ENCODE assay signal across 8 mouse cellular contexts in the genomic region with DNA sequence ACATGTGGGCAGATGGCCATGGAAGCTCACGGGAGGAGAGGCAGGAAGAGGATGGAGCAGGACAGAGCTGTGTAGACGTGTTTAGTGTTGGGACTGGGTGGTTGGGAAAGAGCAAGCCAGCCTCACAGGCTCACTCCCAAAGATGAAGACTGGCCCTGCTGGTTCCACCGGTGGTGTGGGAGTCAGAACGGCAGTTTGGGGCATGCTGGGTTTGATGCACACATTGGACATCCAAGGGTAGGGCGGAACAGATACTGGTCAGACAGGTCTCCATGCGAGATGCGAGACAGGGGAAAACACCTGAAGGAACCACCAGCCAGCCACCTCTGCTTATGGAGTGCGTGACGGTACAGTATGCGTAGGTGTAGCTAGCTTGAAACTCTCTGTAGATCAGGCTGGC. TPM values are rescaled to one million over a fixed set of nuclear protein-coding genes. Genes with fewer than 3 reads are reported as not detected.
DNase-seq lines count a peak whose midpoint lies in the region; ATAC-seq and TF ChIP-seq lines count a peak whose summit lies in the region.
"Had no signal": no experiment of that assay in that cellular context is flagged by ENCODE, and none has a peak within 500 bp of the region (broad histone marks: within the 10 kb centered on the region; RNA-seq: fewer than 3 reads in every experiment).

No protein-coding gene starts in this region.

- H3K36me3 ChIP-seq in kidney, embryonic 14.5 days (ENCODE audit: control insufficient read depth, insufficient read depth, low read length) = no peaks in the 10 kb centered on the region
- H3K36me3 ChIP-seq in embryonic facial prominence, embryonic 13.5 days = no peaks in the 10 kb centered on the region
- no peaks in the 10 kb centered on the region for H3K36me3 ChIP-seq in hindbrain, embryonic 14.5 days (replicated peaks; ENCODE audit: control insufficient read depth, insufficient read depth)
- H3K36me3 ChIP-seq in midbrain, embryonic 12.5 days = no peaks in the 10 kb centered on the region
- H3K36me3 ChIP-seq in kidney, adult 2 months (ENCODE audit: control insufficient read depth, insufficient read depth, low read length) = no peaks in the 10 kb centered on the region
- H3K36me3 ChIP-seq: forebrain, embryonic 12.5 days had no signal

- peaks cover 22% of the 10 kb centered on the region for H3K4me1 ChIP-seq in kidney, embryonic 14.5 days (ENCODE audit: control insufficient read depth, insufficient read depth, low read length)
- H3K4me1 ChIP-seq in embryonic facial prominence, embryonic 13.5 days = peaks cover 14% of the 10 kb centered on the region
- 0 out of 2 replicates have a peak, but pooled peaks cover 6% of the 10 kb centered on the region for H3K4me1 ChIP-seq in hindbrain, embryonic 14.5 days (replicated peaks; ENCODE audit: control insufficient read depth, insufficient read depth, low read length)
- peaks cover 23% of the 10 kb centered on the region; the same call in 1 of the 2 replicates for H3K4me1 ChIP-seq in midbrain, embryonic 12.5 days
- H3K4me1 ChIP-seq in kidney, adult 2 months (ENCODE audit: control insufficient read depth, insufficient read depth, low read length) = peaks cover 19% of the 10 kb centered on the region

- DNase-seq in kidney, postnatal 4 days = no peak
- no peak for DNase-seq in hindbrain, embryonic 14.5 days (ENCODE audit: low spot score)
- no peak for DNase-seq in layer of hippocampus, adult 2 months (ENCODE audit: low spot score in 2 of 2)
- no peak for DNase-seq in kidney, adult 2 months

- ATAC-seq in kidney, embryonic 14.5 days (ENCODE audit: low FRiP score, low TSS enrichment) = no peak
- ATAC-seq in embryonic facial prominence, embryonic 13.5 days (ENCODE audit: insufficient number of reproducible peaks, insufficient read depth, low FRiP score, low TSS enrichment, low read depth) = no peak
- ATAC-seq in hindbrain, embryonic 14.5 days (ENCODE audit: low FRiP score) = no peak
- ATAC-seq in midbrain, embryonic 12.5 days (ENCODE audit: low FRiP score, low read depth) = no peak

- TF ChIP-seq CTCF in layer of hippocampus, adult 2 months (conservative IDR thresholded peaks at IDR 0.05) = no peak
- no peak for TF ChIP-seq CTCF in kidney, adult 2 months (conservative IDR thresholded peaks at IDR 0.05; ENCODE audit: insufficient read depth, insufficient read length, low read depth, low read length)

- no peak overlapping the region for H3K27ac ChIP-seq in kidney, embryonic 14.5 days (ENCODE audit: low read depth, low read length)
- H3K27ac ChIP-seq in embryonic facial prominence, embryonic 13.5 days = no peak overlapping the region
- no peak overlapping the region for H3K27ac ChIP-seq in hindbrain, embryonic 14.5 days
- H3K27ac ChIP-seq in midbrain, embryonic 12.5 days (replicated peaks) = no peak overlapping the region
- H3K27ac ChIP-seq in layer of hippocampus, adult 2 months = no peak overlapping the region
- no peak overlapping the region for H3K27ac ChIP-seq in kidney, adult 2 months (ENCODE audit: insufficient read depth, low read depth, low read length)

- H3K4me2 ChIP-seq in kidney, embryonic 14.5 days (replicated peaks; ENCODE audit: low read depth, low read length) = peak overlapping the region; percentile 90
- H3K4me2 ChIP-seq in embryonic facial prominence, embryonic 13.5 days = peak overlapping the region; percentile 93
- H3K4me2 ChIP-seq in hindbrain, embryonic 14.5 days (replicated peaks) = peak overlapping the region; percentile 95; the same call in 1 of the 2 replicates
- peak overlapping the region; percentile 96; the same call in 1 of the 2 replicates for H3K4me2 ChIP-seq in midbrain, embryonic 12.5 days (replicated peaks)

- WGBS in kidney, embryonic 14.5 days = 88% methylated on average over 10 of the region's 10 CpGs
- 76% methylated on average over 10 of the region's 10 CpGs for WGBS in embryonic facial prominence, embryonic 13.5 days
- WGBS in hindbrain, embryonic 14.5 days = 84% methylated on average over 10 of the region's 10 CpGs
- 87% methylated on average over 10 of the region's 10 CpGs for WGBS in midbrain, embryonic 12.5 days
- WGBS in kidney, adult 2 months = 91% methylated on average over 10 of the region's 10 CpGs

- no peaks in the 10 kb centered on the region for H3K27me3 ChIP-seq in kidney, embryonic 14.5 days (ENCODE audit: control insufficient read depth, insufficient read depth, low read length)
- no peaks in the 10 kb centered on the region; the same call in 1 of the 2 replicates for H3K27me3 ChIP-seq in embryonic facial prominence, embryonic 13.5 days
- H3K27me3 ChIP-seq in hindbrain, embryonic 14.5 days (ENCODE audit: control insufficient read depth, insufficient read depth, low read length) = no peaks in the 10 kb centered on the region
- peaks cover 16% of the 10 kb centered on the region for H3K27me3 ChIP-seq in midbrain, embryonic 12.5 days
- no peaks in the 10 kb centered on the region for H3K27me3 ChIP-seq in kidney, adult 2 months (replicated peaks; ENCODE audit: control insufficient read depth, insufficient read depth, low read length)

- H3K9me3 ChIP-seq in kidney, embryonic 14.5 days (ENCODE audit: control insufficient read depth, low read length) = no peaks in the 10 kb centered on the region
- H3K9me3 ChIP-seq in embryonic facial prominence, embryonic 13.5 days = peaks cover 4% of the 10 kb centered on the region; the same call in 1 of the 2 replicates
- no peaks in the 10 kb centered on the region for H3K9me3 ChIP-seq in hindbrain, embryonic 14.5 days (ENCODE audit: control insufficient read depth, low read length)
- H3K9me3 ChIP-seq in midbrain, embryonic 12.5 days = peaks cover 5% of the 10 kb centered on the region; the same call in 1 of the 2 replicates

- no peak for TF ChIP-seq POLR2A in kidney, adult 2 months (IDR thresholded peaks at IDR 0.05; ENCODE audit: low read depth, low read length)

- no peak overlapping the region for H3K9ac ChIP-seq in kidney, embryonic 14.5 days (ENCODE audit: low read depth, low read length)
- no peak overlapping the region for H3K9ac ChIP-seq in embryonic facial prominence, embryonic 13.5 days
- H3K9ac ChIP-seq in hindbrain, embryonic 14.5 days = no peak overlapping the region
- H3K9ac ChIP-seq in midbrain, embryonic 12.5 days (replicated peaks) = no peak overlapping the region

- H3K4me3 ChIP-seq in kidney, embryonic 14.5 days (ENCODE audit: low read length) = no peak overlapping the region
- no peak overlapping the region for H3K4me3 ChIP-seq in embryonic facial prominence, embryonic 13.5 days
- H3K4me3 ChIP-seq in hindbrain, embryonic 14.5 days (replicated peaks; ENCODE audit: low read length) = no peak overlapping the region
- no peak overlapping the region for H3K4me3 ChIP-seq in midbrain, embryonic 12.5 days
- H3K4me3 ChIP-seq in layer of hippocampus, adult 2 months = no peak overlapping the region
- H3K4me3 ChIP-seq in kidney, adult 2 months (ENCODE audit: insufficient read depth, low read depth, low read length) = no peak overlapping the region

RNA-seq across cellular contexts. Expression of a gene that starts 34.8 kb away (rescaled TPM):
- 2,845 and 3,531 TPM in 2 replicates for polyA plus RNA-seq in kidney, embryonic 14.5 days (2014; fragmentation: Nextera tagmentation; extraction: Ambion mirVana)
- 2,801 and 3,318 TPM in 2 replicates for polyA plus RNA-seq in embryonic facial prominence, embryonic 13.5 days (2015; fragmentation: Nextera tagmentation; extraction: Ambion mirVana)
- 2,816 and 2,951 TPM in 2 replicates for polyA plus RNA-seq in hindbrain, embryonic 14.5 days (2014; fragmentation: Nextera tagmentation; extraction: Ambion mirVana)
- polyA plus RNA-seq in midbrain, embryonic 12.5 days (2016; fragmentation: Nextera tagmentation; extraction: Ambion mirVana) = 3,369 and 3,552 TPM in 2 replicates
- 100 to 1,000 TPM; 319 to 351 TPM for total RNA-seq in layer of hippocampus, adult 2 months (2021)
- polyA plus RNA-seq in kidney, adult 2 months (2012; rRNA removed) = 324 and 348 TPM in 2 replicates

RNA-seq across cellular contexts. Expression of a gene that starts 53.1 kb away (rescaled TPM):
- 18.8 and 28.0 TPM in 2 replicates for polyA plus RNA-seq in kidney, embryonic 14.5 days (2014; fragmentation: Nextera tagmentation; extraction: Ambion mirVana)
- 24.1 and 25.5 TPM in 2 replicates for polyA plus RNA-seq in embryonic facial prominence, embryonic 13.5 days (2015; fragmentation: Nextera tagmentation; extraction: Ambion mirVana)
- 27.1 and 27.6 TPM in 2 replicates for polyA plus RNA-seq in hindbrain, embryonic 14.5 days (2014; fragmentation: Nextera tagmentation; extraction: Ambion mirVana)
- polyA plus RNA-seq in midbrain, embryonic 12.5 days (2016; fragmentation: Nextera tagmentation; extraction: Ambion mirVana) = 27.4 and 29.3 TPM in 2 replicates
- total RNA-seq in layer of hippocampus, adult 2 months (2021) = 10 to 100 TPM; 32.6 to 34.4 TPM
- polyA plus RNA-seq in kidney, adult 2 months (2012; rRNA removed) = 9.6 and 12.1 TPM in 2 replicates
